Mouse (Mus musculus) liver, postnatal 0 days (tissue): ENCODE data around the gene Zfp59.

Experiments
- CTCF ChIP-seq: sonication (generic); IDR thresholded peaks from 2 replicates; pipeline ENCODE4 v1.5.1; 2016; ENCODE audit warnings: antibody characterized with exemption, low read depth
- EP300 ChIP-seq: IDR thresholded peaks from 2 replicates; pipeline ENCODE4 v1.6.1; 2016; ENCODE audit warnings: antibody characterized with exemption, low read depth, mild to moderate bottlenecking

DNA sequence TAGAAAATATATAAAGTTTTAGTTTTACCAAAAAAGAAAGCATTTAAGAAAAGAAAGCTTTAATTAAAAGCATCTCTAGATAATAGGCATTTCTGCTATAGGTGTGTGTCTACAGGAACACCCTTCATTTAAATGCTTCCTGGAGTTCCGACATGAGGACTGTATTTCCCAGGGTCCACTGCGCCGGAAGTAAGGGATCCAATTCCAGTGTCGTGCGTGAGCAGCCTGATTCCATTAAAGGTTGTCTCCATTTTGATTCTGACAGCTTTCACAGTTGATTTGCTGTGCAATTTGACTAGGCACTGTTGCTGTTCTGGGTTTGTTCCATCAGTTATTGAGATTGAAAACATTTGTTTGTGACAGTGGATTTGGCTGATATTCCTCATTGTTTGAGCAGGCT, 35.4 kb upstream of the Zfp59 start:
- TF ChIP-seq EP300 = no peak
- TF ChIP-seq CTCF = no peak
